Mouse (Mus musculus): Measurements from ENCODE around the gene Kat8.
"Not testable (repeated sequence)": the region's sequence is repeated elsewhere in the genome, so short reads cannot be mapped to it uniquely, and the experiment has no call there.

Kat8 gene

DNA sequence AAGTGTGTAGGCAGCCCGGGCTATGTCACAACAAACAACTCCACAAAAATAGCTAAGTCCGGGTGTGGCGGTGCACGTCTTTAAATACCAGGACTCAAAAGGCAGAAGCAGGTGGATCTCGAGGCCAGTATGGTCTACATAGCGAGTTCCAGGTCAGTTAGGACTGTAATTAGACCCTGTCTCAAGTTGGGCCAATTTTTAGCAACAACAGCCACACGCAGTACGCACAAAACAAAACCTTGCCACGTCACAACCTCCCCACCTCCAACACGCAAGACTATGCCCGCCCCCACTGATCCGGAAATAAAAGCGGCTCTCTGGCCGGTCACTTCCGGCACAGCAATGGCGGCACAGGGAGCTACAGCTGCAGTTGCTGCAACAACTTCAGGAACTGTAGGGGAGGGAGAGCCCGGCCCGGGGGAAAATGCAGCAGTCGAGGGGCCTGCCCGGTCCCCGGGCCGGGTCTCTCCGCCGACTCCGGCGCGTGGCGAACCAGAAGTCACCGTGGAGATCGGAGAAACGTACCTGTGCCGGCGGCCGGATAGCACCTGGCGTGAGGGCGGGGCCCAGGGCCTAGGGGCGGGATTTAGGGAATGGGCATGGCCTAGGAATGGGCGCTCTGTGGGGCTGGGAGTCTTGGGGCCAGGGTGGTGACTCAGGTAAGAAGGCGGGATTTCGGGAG is at the start of gene Kat8:
Kat8 (plus strand) TSS at position 327 of the 682 bp plus-strand sequence.
- DNase-seq (ENCODE audit: low spot score in 2 of 2), result peak; percentile 68 to 75

DNA sequence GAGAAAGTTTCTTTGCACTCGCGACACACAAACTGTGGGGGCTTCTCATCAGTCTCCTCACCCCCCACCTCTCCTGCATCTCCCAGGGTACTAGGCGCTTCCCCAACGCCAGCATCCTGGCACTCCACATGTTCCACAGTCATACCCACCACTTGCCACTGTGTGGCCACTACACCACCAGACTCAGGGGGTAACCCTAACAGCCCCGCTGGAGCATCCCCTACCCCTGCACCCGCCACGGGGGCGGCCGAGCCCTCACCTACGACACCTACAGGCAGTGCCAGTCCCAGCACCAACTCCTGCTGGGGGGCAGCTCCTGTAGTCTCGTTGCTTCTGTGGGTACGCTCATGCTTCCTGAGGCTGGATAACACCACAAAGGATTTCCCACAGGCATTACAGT is 45.9 kb upstream of the Kat8 start:
- DNase-seq (ENCODE audit: low spot score in 2 of 2), result no peak

DNA sequence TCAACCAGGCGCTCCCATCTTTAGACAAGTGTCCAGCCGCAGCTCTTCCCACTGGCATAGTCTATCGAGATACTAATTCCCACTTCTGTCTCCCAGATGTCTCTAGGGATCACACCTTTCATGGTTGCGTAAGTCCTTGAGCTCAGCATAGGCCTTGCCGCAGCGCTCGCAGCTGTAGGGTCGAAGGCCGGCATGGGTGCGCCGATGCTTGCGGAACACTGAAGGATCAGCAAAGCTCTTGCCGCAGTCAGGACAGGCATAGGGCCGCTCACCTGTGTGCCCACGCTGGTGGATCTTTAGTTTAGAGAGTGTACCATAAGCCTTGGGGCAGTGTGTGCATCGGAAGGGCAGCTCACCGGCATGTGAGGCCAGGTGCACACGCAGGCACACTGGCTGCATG is 44.7 kb upstream of the Kat8 start:
- DNase-seq (ENCODE audit: low spot score in 2 of 2), result no peak

DNA sequence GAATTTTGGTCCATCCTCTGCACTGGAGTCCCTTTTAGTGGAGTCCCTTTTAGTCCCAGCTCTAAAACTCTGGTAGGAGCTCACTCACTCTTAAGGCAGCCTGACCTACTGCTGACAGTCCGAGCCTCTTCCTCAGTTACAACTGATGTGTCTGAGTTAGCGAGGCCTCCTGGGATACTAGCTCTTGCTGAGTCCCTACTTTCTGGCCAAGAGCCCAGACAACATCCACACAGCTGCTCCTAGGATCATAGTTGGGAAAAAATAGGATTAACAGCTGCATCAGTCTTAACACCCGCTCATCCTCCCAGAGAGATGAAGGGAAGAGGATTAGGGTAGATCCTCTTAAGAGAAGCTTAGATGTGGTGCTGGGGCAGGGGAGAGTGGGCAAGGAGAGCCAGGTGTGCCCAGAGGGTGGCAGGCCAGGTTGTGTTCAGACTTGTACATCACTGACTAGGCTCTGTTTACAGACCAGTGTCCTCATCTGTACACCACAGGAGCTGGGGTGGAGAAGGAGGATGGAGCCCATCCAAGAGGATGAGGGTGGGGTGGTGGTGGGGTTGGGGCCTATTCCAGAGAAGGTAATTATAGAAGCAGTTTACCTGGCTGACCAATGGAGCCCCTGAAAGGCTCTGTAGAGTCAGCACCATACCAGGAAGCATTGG is 43.0 kb upstream of the Kat8 start:
- no peak for DNase-seq (ENCODE audit: low spot score in 2 of 2)

DNA sequence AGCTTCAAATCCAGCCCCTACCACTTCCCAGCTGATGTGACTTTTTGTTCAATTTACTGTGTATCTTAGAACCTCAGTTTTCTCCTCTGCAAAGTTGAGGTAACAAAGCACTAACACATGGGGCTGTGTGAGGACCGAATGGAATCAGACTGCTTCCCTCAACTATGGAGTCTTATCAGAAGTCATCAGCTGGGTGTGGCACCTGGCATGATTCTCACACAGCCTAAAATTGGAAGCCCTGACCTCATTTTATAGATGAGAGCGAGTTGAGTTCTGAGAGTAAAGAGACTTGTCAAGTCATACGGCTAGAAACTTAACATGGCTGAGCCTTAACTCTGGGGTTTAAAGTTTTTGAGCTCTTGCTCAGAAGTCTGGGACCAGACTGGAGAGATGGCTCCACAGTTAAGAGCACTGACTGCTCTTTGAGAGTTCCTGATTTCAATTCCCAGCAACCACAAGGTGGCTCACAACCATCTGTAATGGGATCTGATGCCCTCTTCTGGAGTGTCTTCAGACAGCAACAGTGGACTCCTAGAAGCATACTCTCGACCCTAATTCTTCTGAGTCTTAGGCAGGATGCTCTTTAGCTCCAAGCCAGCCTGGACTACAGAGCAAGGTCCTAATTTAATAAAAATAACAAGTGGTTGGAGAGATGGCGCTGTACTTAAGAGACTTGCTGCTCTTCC is 42.0 kb upstream of the Kat8 start:
- DNase-seq (ENCODE audit: low spot score in 2 of 2), result no peak

DNA sequence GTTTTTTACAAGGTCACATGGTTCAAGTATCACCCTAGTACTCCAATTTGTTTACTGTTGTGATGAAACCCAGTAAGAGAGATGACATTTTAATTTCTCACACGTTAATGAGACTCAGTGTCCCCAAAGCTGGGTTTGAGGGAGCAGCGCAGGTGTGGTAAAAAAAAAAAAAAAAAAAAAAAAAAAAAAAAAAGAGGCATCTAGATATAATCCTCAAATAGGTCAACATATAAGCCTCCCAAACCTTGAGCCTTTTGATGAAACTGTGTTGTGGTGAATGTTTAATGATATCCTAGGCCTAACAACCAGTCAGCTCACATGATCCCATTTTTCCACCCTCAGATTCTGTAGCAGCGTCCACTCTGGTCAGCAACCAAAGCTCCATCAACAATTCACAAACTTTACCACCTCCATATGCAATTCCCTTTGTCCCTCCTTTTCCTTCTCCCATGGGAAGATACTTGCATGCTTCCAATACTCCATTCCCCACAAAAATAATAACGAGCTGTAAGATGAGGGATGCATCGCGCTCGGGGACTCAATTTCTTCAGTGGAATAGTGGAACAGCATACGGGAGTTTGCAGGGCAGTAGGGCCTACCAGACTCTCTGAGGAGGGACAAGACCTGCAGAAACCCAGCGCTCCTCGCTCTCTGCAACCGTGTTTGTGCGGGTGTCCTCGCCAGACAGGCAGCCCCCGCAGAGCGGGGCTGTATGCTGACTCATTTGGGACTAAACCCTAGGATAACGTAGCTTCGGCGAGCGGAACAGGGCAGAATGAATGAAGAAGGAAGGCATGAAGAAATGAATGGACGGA is 37.3 kb upstream of the Kat8 start:
- no peak for DNase-seq (ENCODE audit: low spot score in 2 of 2)

DNA sequence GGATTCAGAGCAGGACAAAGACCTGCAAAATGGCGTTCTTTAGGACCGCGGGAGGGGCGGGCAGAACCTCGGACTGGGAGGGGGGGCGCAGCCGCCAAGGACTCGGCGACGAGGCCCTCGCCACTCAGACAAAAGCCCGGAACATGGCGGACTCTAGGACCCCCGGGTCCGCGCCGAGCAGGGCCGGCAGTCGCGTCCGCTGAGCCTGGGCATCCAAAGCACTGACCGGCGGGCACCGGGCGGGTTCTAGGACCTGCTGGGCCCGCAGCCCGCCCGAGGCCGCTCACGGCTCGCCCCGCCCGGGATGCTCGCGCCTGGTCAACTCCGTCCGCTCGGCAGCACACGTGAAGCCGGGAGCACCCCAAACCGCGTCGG is 36.7 kb upstream of the Kat8 start:
- DNase-seq (ENCODE audit: low spot score in 2 of 2), result peak; percentile 75 to 83

DNA sequence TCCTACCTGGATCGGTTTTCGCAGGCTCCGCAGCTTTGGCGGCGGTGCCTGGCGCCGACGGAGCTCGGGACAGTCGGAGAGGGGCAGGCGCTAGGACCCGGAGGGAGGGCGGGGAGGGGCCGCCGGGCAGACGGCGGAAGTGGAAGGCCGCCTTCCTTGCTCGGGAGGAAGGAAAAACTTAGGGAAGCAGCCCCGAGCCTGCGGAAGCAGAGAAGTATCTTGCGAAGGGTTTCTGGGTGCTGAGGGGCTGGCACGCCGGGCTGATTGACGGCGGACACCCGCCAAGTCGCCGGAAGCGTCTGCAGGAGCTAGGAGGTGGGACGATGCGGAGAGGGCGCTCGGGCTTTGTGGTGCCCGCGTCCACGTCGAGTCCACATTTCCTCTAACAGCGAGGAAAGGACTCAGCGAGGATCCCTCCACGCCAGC is 36.3 kb upstream of the Kat8 start, which contains the start of gene Zfp646:
Zfp646 (plus strand) TSS at position 181 of the 426 bp plus-strand sequence.
- peak; percentile 58 for DNase-seq (ENCODE audit: low spot score in 2 of 2)

DNA sequence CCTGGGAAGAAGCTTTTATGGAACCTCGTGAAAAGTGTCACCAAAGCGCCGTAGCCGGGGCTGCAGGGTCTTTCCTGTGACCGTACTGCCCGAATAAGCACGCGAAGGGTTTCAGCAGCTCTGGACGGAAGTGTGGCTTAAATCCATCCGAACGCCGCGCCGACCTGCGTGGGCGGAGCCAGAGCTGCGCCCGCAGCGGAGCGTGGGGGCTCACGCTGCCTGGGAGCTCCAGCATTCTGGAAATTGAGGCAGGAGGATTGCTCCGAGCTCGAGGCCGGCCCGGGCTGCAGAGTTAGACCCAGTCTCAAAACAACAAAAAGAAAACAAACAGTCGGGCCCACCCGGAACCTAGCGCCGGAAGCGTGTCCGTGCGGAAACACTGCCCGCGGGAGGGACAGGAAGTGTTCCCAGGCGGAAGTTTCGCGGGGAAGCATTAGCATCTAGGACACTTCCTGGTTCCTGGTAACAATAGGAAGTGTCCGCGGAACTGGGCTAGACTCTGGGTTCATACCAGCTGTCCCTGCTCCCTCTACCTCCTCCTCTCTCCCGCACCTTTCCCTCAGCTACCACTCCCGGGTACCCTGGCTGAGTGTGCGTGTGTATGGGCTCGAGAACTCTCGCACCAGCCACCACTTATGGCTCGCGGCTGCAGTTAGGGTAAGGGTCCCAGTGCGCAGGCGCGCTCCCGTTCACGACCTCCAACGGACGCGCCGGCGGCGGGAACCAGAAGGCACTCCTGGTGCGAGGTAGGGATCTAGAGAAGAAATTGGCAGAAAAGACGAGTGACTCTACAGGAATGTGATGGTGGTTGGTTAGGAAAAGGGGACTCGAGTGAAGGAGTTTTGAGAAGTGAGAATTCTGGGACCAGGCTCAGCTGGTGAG is 35.6 kb upstream of the Kat8 start, which contains the start of gene Zfp668:
Zfp668 (minus strand) TSS at position 362 of the 882 bp plus-strand sequence.
- DNase-seq (ENCODE audit: low spot score in 2 of 2), result peak; percentile 73 to 87

DNA sequence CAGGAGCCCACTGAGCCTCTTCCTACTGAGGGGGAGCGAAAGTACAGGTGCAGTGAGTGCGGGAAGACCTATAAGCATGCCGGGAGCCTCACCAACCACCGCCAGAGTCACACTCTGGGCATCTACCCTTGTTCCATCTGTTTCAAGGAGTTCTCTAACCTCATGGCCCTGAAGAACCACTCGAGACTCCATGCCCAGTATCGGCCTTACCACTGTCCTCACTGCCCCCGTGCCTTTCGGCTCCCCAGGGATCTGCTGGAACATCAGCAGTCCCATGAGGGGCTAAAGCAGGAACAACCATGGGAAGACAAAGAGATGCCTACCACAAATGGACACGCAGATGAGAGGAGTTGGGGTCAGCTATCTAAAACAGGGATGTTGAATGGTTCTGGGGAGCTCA is 33.0 kb upstream of the Kat8 start:
- no peak for DNase-seq (ENCODE audit: low spot score in 2 of 2)

DNA sequence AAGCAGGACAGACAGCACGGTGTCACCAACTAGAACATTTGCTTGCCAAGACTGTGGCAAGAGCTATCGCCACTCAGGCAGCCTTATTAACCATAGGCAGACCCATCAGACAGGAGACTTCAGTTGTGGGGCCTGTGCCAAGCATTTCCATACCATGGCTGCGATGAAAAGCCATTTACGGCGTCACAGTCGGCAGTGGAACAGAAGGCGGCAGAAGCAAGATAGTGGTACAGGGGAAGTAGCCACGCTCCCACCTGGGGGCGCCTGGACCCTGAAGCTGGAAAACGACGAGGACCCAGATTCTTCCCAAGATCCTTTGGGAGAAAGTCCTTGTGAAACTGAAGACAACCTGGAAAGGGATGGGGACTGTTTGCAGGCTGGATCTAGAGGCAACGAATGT is 31.9 kb upstream of the Kat8 start:
- DNase-seq (ENCODE audit: low spot score in 2 of 2), result no peak

DNA sequence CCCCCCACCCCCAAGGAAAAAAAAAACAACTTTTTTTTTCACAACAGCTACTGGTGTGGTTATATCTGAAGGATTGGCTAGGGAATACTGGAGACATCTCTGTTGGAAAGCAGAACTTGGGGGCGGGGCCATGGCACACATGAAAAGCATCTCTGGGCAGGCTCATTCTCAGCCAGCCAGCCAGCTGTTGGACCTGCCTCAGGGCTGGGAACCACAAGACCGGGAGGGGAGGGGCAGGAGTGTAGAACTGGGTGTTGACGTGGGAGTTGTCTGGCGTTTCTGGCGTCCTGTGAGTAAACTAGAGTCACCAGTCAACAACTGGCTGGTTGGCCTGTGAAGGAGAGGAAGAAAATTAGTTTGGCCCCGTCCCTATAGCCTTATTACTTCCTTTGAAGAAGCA is 26.4 kb upstream of the Kat8 start:
- no peak for DNase-seq (ENCODE audit: low spot score in 2 of 2)

DNA sequence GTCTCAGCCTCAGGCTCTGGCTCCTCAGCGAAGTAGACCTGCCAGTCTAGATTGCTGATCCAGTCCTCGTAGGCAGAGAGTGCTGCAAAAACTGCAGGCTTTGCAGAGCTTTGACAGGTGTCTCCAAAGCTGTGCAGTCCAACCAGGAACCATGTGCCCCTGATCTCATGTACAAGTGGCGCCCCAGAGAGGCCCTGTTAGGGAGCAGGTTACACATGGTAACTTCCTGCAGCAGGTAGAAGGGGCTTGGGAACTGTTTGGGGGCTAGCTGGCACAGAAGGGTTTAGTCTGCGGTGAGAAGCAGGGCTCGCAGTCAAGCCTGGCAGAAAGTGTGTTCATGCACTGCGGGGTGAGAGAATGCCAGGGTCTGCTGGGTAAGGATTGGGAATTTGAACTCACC is 25.8 kb upstream of the Kat8 start:
- DNase-seq (ENCODE audit: low spot score in 2 of 2), result no peak

DNA sequence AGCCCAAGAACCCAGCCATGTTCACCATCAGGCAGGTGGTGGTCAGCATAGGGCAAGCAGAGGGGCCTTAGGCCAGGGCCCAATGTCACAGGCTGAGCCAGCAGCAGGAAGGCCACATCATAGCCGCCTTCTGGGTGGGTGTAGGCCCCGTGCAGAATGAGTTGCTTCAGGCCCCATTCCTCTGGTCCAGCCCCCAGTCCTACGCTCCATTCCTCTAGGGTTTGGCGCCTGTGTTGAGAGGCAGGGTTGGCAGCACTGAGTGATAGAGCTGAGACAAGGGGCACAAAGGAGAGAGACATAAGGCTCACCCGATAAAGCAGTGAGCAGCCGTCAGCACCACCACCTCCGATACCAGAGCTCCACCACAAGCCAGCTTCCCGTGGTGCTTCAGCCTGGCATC is 25.1 kb upstream of the Kat8 start:
- DNase-seq (ENCODE audit: low spot score in 2 of 2), result no peak

DNA sequence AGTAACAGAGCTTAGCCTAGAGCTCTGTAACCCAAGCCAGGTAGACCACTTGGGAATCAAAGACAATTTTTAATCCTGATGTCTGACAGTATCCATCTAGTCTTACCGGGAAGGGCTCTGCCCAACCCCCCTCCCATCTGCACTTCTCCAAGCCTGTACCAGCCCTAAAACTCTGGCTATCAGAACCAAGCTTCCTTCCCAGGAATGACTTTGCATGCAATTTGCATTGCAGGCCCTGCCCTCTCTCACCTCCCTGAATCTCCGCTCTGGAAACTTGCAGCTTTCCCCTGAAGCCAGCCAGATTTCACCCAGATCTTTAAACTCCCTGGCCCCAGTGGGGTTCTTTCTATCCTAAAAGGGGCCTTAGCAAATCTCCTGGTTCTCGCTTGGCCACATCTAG is 24.5 kb upstream of the Kat8 start:
- no peak for DNase-seq (ENCODE audit: low spot score in 2 of 2)

DNA sequence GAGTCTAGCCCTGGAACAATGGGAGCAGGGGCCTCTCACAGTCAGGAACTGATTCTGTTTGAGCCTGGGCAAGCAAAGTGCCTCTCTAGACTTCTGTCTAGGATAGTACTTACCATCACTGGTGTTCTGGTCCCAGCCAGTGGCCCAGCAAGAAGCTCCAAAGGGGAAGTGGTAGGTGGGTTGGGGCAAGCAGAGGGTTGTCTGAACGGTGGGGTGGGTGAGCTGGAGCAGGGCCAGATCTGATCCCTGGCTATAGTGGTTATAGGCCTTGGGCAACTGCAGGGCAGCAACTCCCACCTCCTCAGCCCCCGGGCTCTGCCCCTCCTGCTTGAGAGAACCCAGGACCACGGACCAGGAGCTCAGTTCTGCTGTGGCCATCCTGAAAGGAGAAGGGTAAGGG is 23.5 kb upstream of the Kat8 start:
- no peak for DNase-seq (ENCODE audit: low spot score in 2 of 2)

DNA sequence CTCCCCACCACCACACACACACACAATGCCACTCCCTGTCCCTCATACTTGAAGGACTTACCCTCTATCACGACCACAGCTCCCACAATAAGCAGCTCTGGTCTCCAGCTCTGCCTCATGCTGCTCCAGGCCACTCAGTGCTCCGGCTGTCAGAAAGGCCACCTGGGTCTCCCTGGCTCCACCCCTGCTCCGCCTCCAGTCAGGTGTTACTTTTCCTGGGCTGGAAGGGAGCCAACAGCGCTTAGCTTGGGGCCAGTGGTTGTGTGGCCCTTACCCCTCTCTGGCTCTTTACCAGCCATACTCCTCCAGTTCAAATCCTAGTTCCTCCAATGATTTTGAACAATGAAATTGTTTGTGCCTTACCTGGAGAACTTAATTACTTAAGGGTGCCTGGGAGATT is 21.5 kb upstream of the Kat8 start, which contains the start of gene Prss53:
Prss53 (minus strand) TSS at position 173 of the 400 bp plus-strand sequence.
- no peak for DNase-seq (ENCODE audit: low spot score in 2 of 2)

DNA sequence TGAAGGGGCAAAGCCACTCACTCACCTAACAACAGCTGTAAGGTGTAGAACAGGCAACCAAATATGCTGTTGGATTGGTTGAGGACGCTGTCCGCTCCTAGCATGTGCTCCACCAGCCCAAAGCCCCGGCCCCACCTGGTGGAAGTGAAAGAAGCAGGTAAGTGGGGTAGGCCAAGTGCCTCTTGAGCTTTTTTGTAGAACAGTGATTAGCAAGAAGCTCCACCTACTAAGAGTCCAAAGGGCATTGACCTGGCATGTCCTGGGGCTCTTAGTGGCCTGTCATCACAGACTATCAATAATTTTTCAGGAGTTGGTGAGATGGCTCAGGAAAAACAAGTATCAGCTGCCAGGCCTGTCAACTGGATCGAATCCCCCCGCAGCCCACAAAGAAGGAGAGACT is 17.8 kb upstream of the Kat8 start:
- no peak for DNase-seq (ENCODE audit: low spot score in 2 of 2)

DNA sequence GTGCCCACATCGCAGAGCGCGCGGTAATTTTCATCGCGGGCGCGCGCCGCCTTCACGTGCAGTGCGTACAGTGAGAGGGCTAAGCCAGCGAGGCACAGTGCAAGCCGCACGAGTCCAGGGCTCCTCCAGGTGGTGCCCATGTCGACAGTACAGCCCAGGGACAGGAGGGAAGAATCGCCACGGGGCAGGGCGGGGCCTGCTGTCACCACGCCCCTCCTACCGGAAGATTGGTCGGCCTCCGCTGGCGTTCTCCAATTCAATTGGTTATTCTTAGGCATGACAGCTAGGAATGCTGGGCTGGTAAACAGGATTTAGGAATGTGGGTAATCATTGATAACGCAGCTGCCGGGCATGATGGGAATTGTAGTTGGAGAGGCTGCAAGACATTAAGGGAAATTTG is 16.9 kb upstream of the Kat8 start, which contains the start of the genes Gm21974 and Vkorc1:
Gm21974 (minus strand) TSS at position 13 of the 400 bp plus-strand sequence.
Vkorc1 (minus strand) TSS at position 176 of the 400 bp plus-strand sequence.
- peak; percentile 82 for DNase-seq (ENCODE audit: low spot score in 2 of 2)

DNA sequence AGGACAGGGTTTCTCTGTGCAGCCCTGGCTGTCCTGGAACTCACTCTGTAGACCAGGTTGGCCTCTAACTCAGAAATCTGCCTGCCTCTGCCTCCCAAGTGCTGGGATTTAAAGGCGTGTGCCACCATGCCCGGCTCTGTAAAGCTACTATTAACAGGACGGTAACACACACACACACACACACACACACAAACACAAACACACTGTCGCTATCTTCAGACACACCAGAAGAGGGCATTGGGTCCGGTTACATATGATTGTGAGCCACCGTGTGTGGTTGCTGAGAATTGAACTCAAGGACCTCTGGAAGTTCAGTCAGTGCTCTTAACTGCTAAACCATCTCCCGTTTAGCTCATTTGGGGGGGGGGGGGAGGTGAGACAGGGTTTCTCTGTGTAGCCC is 16.4 kb upstream of the Kat8 start:
- DNase-seq (ENCODE audit: low spot score in 2 of 2), result not testable (repeated sequence)

DNA sequence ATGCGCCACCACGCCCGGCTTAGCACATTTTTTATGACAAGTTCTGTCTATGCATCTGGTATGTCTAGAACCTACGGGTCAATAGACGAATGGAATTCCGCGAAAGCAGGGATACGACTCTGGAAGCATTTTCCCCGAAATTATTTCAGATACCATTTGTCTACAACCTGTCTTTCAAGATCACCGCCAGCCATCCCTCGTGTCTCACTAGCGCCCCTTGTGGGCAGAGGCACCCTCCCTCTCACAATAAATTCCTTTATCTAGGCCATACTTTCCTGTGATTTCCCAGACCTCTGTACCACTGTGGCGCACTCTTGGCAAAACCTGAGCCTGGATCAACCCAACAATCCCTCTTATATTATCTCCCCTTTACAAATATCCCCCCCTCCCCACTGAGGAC is 15.9 kb upstream of the Kat8 start:
- DNase-seq (ENCODE audit: low spot score in 2 of 2), result peak; percentile 56 to 78

Data from spleen, postnatal 14 days (tissue).